Mouse (Mus musculus): ENCODE results near the gene Taok2. TPM values are rescaled to one million over a fixed set of nuclear protein-coding genes. Genes with fewer than 3 reads are reported as not detected.

Gene Taok2
- polyA plus RNA-seq, 1 experiment from 2014 or later = 39.0 TPM

GRCm38 (mm10) chr7:126863791-126864190 lies 20.7 kb downstream of the Taok2 start:
- peaks cover 21% of the 10 kb centered on the region for H3K4me1 ChIP-seq (ENCODE audit: control insufficient read depth, insufficient read depth, low read length)
- 64% methylated on average over 6 of the region's 6 CpGs for WGBS
- H3K27ac ChIP-seq (replicated peaks; ENCODE audit: low read depth, low read length) = no peak overlapping the region; the same call in 1 of the 2 replicates
- H3K4me3 ChIP-seq (replicated peaks; ENCODE audit: low read depth, low read length) = 0 out of 2 replicates have a peak overlapping the region, but pooled peaks have one; percentile 61
- peak overlapping the region; percentile 59; the same call in 1 of the 2 replicates for H3K9ac ChIP-seq (replicated peaks; ENCODE audit: low read length)
- peaks cover 56% of the 10 kb centered on the region for H3K36me3 ChIP-seq (ENCODE audit: control insufficient read depth, insufficient read depth, low read length)
- H3K9me3 ChIP-seq (ENCODE audit: control insufficient read depth, low read length) = no peaks in the 10 kb centered on the region
- DNase-seq (no peak), ATAC-seq (ENCODE audit: low FRiP score, low TSS enrichment) (no peak)
- H3K4me2 ChIP-seq (ENCODE audit: low read length) = peak overlapping the region; percentile 89
- H3K27me3 ChIP-seq (ENCODE audit: control insufficient read depth, insufficient read depth, low read length) = no peaks in the 10 kb centered on the region

- no peaks in the 10 kb centered on the region for H3K27me3 ChIP-seq (ENCODE audit: control insufficient read depth, insufficient read depth, low read length)
- ATAC-seq (ENCODE audit: low FRiP score, low TSS enrichment) (peak; percentile 69), DNase-seq (peak; percentile 99)
- no peaks in the 10 kb centered on the region for H3K9me3 ChIP-seq (ENCODE audit: control insufficient read depth, low read length)
- under 1% methylated on average over 41 of the region's 41 CpGs for WGBS
- peaks cover 53% of the 10 kb centered on the region for H3K36me3 ChIP-seq (ENCODE audit: control insufficient read depth, insufficient read depth, low read length)
- H3K9ac ChIP-seq (replicated peaks; ENCODE audit: low read length) = peak within 1 kb of the TSS; percentile 59
- peak within 1 kb of the TSS; percentile 89 for H3K4me2 ChIP-seq (ENCODE audit: low read length)
- H3K4me3 ChIP-seq (replicated peaks; ENCODE audit: low read depth, low read length) = peak within 1 kb of the TSS; percentile 61
- peaks cover 21% of the 10 kb centered on the region for H3K4me1 ChIP-seq (ENCODE audit: control insufficient read depth, insufficient read depth, low read length)
- H3K27ac ChIP-seq (replicated peaks; ENCODE audit: low read depth, low read length) = peak within 1 kb of the TSS; percentile 75
These were observed 22.2 kb downstream of the Taok2 start, which contains the start of gene Ino80e for GRCm38 (mm10) chr7:126862147-126862784. TSS of gene Ino80e (minus strand) at chr7:126862377.

GRCm38 (mm10) chr7:126861429-126862130 lies 22.9 kb downstream of the Taok2 start, which contains the start of gene Hirip3:
TSS of gene Hirip3 (plus strand) at chr7:126861972.
- Histone ChIP-seq H3K4me3 (replicated peaks; ENCODE audit: low read depth, low read length) (peak within 1 kb of the TSS; percentile 61), H3K4me2 (ENCODE audit: low read length) (peak within 1 kb of the TSS; percentile 89), H3K9ac (replicated peaks; ENCODE audit: low read length) (peak within 1 kb of the TSS; percentile 59), H3K27ac (replicated peaks; ENCODE audit: low read depth, low read length) (peak within 1 kb of the TSS; percentile 75), H3K4me1 (ENCODE audit: control insufficient read depth, insufficient read depth, low read length) (peaks cover 21% of the 10 kb centered on the region), H3K36me3 (ENCODE audit: control insufficient read depth, insufficient read depth, low read length) (peaks cover 53% of the 10 kb centered on the region), H3K27me3 (ENCODE audit: control insufficient read depth, insufficient read depth, low read length) (no peaks in the 10 kb centered on the region), H3K9me3 (ENCODE audit: control insufficient read depth, low read length) (no peaks in the 10 kb centered on the region)
- 3% methylated on average over 42 of the region's 42 CpGs for WGBS
- DNase-seq = peak; percentile 98
- peak; percentile 91 for ATAC-seq (ENCODE audit: low FRiP score, low TSS enrichment)

GRCm38 (mm10) chr7:126860987-126861386 lies 23.5 kb downstream of the Taok2 start:
- DNase-seq (no peak), ATAC-seq (ENCODE audit: low FRiP score, low TSS enrichment) (no peak)
- peak overlapping the region; percentile 61 for H3K4me3 ChIP-seq (replicated peaks; ENCODE audit: low read depth, low read length)
- H3K27ac ChIP-seq (replicated peaks; ENCODE audit: low read depth, low read length) = no peak overlapping the region
- no peaks in the 10 kb centered on the region for H3K27me3 ChIP-seq (ENCODE audit: control insufficient read depth, insufficient read depth, low read length)
- H3K9ac ChIP-seq (replicated peaks; ENCODE audit: low read length) = peak overlapping the region; percentile 59
- peak overlapping the region; percentile 89 for H3K4me2 ChIP-seq (ENCODE audit: low read length)
- H3K36me3 ChIP-seq (ENCODE audit: control insufficient read depth, insufficient read depth, low read length) = peaks cover 48% of the 10 kb centered on the region
- no peaks in the 10 kb centered on the region for H3K9me3 ChIP-seq (ENCODE audit: control insufficient read depth, low read length)
- 78% methylated on average over 5 of the region's 5 CpGs for WGBS
- peaks cover 21% of the 10 kb centered on the region for H3K4me1 ChIP-seq (ENCODE audit: control insufficient read depth, insufficient read depth, low read length)

- Histone ChIP-seq H3K9ac (replicated peaks; ENCODE audit: low read length) (no peak overlapping the region), H3K4me3 (replicated peaks; ENCODE audit: low read depth, low read length) (no peak overlapping the region), H3K9me3 (ENCODE audit: control insufficient read depth, low read length) (no peaks in the 10 kb centered on the region), H3K27ac (replicated peaks; ENCODE audit: low read depth, low read length) (no peak overlapping the region), H3K36me3 (ENCODE audit: control insufficient read depth, insufficient read depth, low read length) (peaks cover 59% of the 10 kb centered on the region), H3K27me3 (ENCODE audit: control insufficient read depth, insufficient read depth, low read length) (no peaks in the 10 kb centered on the region), H3K4me2 (ENCODE audit: low read length) (no peak overlapping the region), H3K4me1 (ENCODE audit: control insufficient read depth, insufficient read depth, low read length) (peaks cover 7% of the 10 kb centered on the region)
- 79% methylated on average over 9 of the region's 9 CpGs for WGBS
- DNase-seq = no peak
- ATAC-seq (ENCODE audit: low FRiP score, low TSS enrichment) = no peak
These were observed 27.6 kb downstream of the Taok2 start for GRCm38 (mm10) chr7:126856741-126857420.

- 92% methylated on average over 3 of the region's 3 CpGs for WGBS
- H3K36me3 ChIP-seq (ENCODE audit: control insufficient read depth, insufficient read depth, low read length) = peaks cover 65% of the 10 kb centered on the region
- H3K4me2 ChIP-seq (ENCODE audit: low read length) = no peak overlapping the region
- DNase-seq (no peak), ATAC-seq (ENCODE audit: low FRiP score, low TSS enrichment) (no peak)
- H3K4me1 ChIP-seq (ENCODE audit: control insufficient read depth, insufficient read depth, low read length) = no peaks in the 10 kb centered on the region
- H3K9me3 ChIP-seq (ENCODE audit: control insufficient read depth, low read length) = no peaks in the 10 kb centered on the region
- H3K27me3 ChIP-seq (ENCODE audit: control insufficient read depth, insufficient read depth, low read length) = no peaks in the 10 kb centered on the region
- H3K27ac ChIP-seq (replicated peaks; ENCODE audit: low read depth, low read length) = no peak overlapping the region
- no peak overlapping the region; the same call in 1 of the 2 replicates for H3K9ac ChIP-seq (replicated peaks; ENCODE audit: low read length)
- H3K4me3 ChIP-seq (replicated peaks; ENCODE audit: low read depth, low read length) = no peak overlapping the region
These were observed 28.9 kb downstream of the Taok2 start for GRCm38 (mm10) chr7:126855641-126856040.

- Histone ChIP-seq H3K9ac (replicated peaks; ENCODE audit: low read length) (no peak overlapping the region), H3K9me3 (ENCODE audit: control insufficient read depth, low read length) (no peaks in the 10 kb centered on the region), H3K4me3 (replicated peaks; ENCODE audit: low read depth, low read length) (no peak overlapping the region), H3K27ac (replicated peaks; ENCODE audit: low read depth, low read length) (no peak overlapping the region), H3K4me2 (ENCODE audit: low read length) (no peak overlapping the region), H3K27me3 (ENCODE audit: control insufficient read depth, insufficient read depth, low read length) (peaks cover 7% of the 10 kb centered on the region; the same call in 1 of the 2 replicates), H3K36me3 (ENCODE audit: control insufficient read depth, insufficient read depth, low read length) (peaks cover 57% of the 10 kb centered on the region), H3K4me1 (ENCODE audit: control insufficient read depth, insufficient read depth, low read length) (peaks cover 9% of the 10 kb centered on the region)
- no peak for ATAC-seq (ENCODE audit: low FRiP score, low TSS enrichment)
- 89% methylated on average over 5 of the region's 5 CpGs for WGBS
- no peak for DNase-seq
These were observed 31.0 kb downstream of the Taok2 start for GRCm38 (mm10) chr7:126853454-126853853.

- peaks cover 7% of the 10 kb centered on the region; the same call in 1 of the 2 replicates for H3K27me3 ChIP-seq (ENCODE audit: control insufficient read depth, insufficient read depth, low read length)
- 40% methylated on average over 12 of the region's 12 CpGs for WGBS
- H3K4me3 ChIP-seq (replicated peaks; ENCODE audit: low read depth, low read length) = no peak overlapping the region
- peaks cover 40% of the 10 kb centered on the region for H3K36me3 ChIP-seq (ENCODE audit: control insufficient read depth, insufficient read depth, low read length)
- DNase-seq (no peak), ATAC-seq (ENCODE audit: low FRiP score, low TSS enrichment) (no peak)
- H3K9me3 ChIP-seq (ENCODE audit: control insufficient read depth, low read length) = no peaks in the 10 kb centered on the region
- no peak overlapping the region for H3K27ac ChIP-seq (replicated peaks; ENCODE audit: low read depth, low read length)
- H3K4me2 ChIP-seq (ENCODE audit: low read length) = no peak overlapping the region
- peaks cover 21% of the 10 kb centered on the region for H3K4me1 ChIP-seq (ENCODE audit: control insufficient read depth, insufficient read depth, low read length)
- H3K9ac ChIP-seq (replicated peaks; ENCODE audit: low read length) = 0 out of 2 replicates have a peak overlapping the region, but pooled peaks have one; percentile 9
These were observed 33.3 kb downstream of the Taok2 start for GRCm38 (mm10) chr7:126851192-126851591.

All from midbrain, embryonic 14.5 days (tissue).